Mouse (Mus musculus): ENCODE measurements around the gene Iqschfp. TPM values are rescaled to one million over a fixed set of nuclear protein-coding genes. Genes with fewer than 3 reads are reported as not detected.

Iqschfp gene
- total RNA-seq, 4 experiments from 2014 or later, result 5.7 to 17.5 (median 8.7) TPM

DNA sequence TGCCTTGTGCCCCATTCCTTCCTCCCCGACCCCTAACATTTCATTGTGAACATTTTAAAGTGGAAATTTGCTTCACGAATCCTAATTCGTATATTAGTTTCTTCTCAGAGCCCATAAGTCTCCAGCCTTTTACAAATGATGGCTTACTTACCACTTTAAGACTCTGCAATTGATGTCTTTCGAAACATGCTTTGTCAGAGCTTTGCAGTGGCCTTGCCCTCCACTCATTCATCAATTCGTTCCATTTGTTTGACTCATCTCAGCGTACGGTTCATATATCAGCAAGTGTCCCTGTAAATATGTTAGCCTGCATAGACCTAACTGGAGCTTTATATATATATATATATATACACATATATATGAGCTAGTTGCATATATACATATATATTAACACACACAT lies 675.5 kb downstream of the Iqschfp start:
- no peak for DNase-seq (ENCODE audit: low spot score in 2 of 2)

DNA sequence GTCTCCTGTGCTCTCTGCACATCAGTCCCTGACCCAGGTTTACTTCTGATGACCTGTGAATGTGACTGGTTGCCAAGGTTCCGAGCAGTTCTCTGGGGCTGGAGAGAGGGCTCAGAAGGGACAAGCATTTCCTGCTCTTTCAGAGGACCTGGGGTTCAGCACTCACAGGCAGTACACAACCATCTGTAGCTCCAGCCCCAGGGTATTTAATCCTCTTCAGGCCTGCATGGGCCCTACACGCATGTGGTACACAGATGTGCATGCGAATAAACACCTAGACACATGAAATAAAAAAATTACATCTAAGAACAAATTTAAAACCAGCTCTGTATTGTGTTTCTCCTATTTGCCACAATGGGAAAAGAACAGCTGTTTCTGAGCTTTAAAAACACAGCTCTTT lies 676.1 kb downstream of the Iqschfp start:
- no peak for DNase-seq (ENCODE audit: low spot score in 2 of 2)

DNA sequence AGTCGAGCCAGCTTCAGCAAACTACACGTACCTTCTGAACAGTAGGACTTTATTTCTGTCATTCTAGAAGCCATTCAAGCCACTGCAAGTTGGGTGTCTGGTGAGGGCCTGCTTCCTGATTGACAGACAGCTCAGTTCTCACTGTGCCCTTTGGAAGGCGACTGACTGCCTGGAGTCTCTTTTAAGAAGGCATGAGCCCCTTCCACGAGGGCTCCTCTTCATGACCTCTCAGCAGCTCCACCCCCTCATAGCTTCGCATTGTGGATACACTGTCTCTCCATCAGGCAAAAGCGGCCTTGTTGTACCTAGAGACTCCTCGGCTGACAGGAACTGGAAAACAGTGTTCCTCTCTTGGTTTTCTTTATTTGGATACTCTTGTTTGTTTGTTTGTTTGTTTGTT lies 676.7 kb downstream of the Iqschfp start:
- no peak for DNase-seq (ENCODE audit: low spot score in 2 of 2)

DNA sequence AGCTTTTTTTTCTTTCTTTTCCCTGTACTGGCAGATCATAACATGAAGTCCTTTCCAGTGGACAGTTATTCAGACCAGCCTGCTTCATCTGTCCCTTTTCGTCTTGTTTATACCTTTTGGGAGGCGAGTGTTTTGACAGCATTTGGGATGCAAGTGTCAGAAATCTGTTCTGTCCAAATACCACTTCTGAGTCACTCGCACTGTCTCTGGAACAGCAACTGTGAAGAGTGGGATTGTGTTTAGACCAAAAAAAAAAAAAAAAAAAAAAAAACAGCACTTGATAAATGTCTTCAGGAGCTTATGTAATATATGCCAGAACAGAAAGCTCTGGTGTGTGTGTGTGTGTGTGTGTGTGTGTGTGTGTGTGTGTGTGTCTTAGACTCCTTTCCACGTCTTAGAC lies 678.3 kb downstream of the Iqschfp start:
- no peak for DNase-seq (ENCODE audit: low spot score in 2 of 2)

DNA sequence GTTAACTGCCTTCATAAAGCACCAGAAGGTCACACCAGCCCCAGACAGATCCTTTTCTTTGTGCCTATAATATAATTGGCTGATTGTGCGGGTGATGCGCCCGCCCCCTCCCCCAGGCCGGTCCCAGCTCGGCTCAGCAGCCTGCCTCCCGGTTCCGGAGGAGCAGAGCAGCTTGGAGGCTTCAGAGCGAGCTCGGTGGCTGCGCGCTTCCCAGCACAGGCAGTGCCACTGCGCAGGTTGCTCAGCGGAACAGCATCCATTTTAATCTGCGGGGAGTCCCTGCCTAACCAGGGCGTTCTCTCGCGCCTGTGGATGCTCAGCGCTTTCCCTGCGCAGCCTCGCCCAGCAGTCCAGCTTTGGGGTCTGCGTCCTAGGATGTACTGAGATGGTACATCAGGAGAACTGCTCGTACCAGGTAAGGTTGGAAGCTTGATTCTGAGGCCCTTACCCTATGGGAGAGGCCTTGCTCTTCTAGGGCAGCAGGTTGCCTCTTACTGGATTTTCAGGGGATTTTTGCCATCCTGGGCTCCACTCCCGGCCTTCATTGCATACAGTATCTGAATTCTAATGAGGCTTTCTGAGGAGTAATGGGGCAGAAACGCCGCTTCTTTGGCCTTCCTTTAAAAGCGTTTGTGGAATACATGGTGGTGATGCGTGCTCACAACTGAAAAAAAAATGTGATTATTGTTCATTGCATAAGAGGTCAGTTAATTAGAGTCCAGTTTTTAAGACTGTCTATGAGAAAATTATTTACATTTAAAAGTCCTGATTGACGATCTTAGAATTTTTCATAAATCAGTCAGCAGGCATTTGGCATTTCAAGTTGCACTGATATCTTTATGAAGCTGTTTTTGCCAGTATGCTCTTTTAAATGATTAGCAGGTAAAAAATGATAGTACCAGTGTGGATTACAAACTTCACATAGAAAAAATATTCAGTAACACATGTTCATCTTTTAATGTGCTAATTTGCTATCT lies 680.5 kb downstream of the Iqschfp start:
- peak; percentile 75 to 88 for DNase-seq (ENCODE audit: low spot score in 2 of 2)

DNA sequence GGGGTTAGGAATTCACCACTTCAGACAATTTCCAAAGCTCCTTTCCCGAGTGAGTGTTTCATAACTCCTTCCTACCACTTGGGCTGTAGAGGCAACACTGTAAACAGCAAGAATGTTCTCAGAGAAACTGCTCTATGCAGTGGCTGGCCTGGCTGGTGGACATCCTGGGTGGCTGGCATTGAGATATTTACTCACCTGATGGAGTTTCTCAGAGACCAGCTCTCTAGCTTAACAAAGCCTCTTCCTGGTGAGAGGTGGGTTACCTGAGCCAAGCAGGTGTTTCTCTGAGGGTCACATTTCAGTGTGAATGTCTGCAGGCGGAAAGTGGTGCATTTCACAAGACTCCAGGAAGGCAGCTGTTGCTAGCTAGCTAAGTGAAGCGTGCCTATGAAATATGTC lies 681.2 kb downstream of the Iqschfp start:
- no peak for DNase-seq (ENCODE audit: low spot score in 2 of 2)

DNA sequence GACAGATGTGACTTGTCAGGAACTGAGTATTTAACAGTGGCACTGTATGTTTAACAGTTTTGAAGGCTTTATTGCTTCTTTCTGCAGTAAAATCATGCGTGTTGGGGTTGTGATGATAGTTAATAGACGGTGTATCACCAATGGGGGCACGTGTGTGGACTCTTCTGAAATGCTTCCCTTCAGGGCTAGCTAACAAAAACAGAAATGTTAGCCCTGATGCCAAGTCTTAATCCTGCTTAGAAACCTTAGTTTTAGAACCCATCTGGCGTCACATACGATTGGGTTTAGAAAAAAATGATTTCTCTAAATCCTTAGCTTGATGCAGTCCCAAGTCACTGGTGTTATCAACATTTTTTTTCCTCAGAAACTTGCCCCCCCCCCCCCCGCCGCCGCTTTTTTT lies 682.1 kb downstream of the Iqschfp start:
- no peak for DNase-seq (ENCODE audit: low spot score in 2 of 2)

DNA sequence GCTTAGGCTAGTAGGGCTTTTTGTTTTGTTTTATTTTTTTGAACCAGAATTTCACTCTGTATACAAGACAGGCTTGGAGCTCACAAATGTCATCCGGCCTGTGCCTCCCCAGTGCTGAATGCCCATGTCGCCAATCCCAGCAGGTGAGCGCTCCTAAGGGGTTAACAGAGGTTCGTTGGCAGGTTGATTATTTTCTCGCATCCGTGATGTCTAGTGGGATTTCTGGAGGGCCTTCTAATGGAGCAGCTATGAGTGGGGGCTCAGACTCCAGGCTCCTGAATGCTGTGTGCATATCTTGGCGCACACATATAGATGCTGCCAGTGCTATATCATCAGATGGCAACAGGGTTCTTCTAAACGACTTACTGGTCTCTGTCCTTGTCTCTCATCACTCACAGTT lies 682.5 kb downstream of the Iqschfp start:
- no peak for DNase-seq (ENCODE audit: low spot score in 2 of 2)

DNA sequence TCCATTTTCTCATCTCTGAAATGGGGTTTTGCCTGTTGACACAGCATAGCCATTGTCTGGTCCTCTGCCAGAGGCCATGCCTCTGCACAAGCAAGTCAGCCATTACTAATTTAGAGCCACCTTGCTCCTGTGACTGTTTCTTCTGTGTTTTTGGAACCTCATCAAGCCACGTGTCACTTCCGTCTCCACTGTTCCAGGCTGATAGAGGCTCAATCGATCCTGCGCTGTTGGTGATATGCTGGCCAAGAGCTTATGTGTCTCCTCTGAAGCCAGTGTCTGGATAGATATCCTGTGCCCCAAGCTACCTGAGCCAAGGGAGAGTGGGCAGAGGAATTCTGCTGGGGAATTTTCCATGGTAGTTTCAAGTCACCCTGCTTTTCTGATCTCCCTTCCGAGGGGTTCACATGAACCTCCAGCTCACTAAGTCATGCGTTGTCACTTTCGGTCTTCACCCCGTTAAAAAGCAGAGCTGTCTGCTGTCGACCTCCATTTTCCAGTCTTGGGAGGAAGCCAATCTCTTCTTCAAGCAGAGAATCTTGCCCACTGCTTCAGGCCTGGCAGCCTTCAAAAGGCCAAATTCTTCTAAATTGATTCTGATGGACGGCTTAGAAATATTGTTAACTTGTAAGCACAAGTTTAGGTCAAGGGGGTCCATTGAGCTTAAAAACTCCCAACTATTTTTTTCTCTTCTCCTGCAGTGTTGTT lies 683.8 kb downstream of the Iqschfp start:
- DNase-seq (ENCODE audit: low spot score in 2 of 2), result no peak

DNA sequence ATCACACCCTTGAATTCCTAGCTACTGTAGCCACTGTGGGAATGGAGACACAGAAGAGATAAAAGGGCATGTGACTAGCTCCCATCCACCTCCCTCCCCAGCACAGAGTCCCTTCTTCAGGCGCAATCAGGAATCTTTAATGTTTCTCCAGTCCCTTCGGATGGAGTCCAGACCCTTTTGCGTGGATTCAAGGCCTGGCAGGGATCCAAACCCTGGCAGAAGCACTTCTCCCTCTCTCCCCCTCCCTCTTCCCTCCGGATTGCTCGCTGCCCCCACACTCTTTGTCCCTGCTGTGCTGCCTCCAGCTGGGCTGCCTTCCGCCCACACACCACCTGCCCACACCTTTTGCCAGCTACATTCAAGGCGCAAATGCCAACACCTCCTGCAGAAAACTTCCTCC lies 684.4 kb downstream of the Iqschfp start:
- DNase-seq (ENCODE audit: low spot score in 2 of 2), result peak; percentile 73 to 94

DNA sequence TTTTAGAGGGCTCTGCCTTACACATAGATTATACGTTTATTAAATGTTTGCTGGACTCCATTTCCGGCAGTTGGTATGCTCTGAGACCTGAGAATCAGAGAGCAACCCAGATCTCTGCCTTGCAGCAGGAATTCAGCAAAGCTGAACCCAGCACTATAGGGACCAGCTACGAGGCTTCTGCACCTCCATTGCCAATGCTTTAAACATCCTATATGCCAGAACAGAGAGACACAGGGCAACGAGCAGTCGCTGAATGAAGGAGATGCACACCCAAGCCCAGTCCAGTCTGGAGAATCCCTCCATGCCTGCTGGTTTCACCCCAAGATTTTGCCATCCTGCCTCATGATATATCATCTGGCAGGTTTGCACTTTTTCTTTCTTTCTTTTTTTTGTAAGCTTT lies 684.9 kb downstream of the Iqschfp start:
- DNase-seq (ENCODE audit: low spot score in 2 of 2), result no peak

DNA sequence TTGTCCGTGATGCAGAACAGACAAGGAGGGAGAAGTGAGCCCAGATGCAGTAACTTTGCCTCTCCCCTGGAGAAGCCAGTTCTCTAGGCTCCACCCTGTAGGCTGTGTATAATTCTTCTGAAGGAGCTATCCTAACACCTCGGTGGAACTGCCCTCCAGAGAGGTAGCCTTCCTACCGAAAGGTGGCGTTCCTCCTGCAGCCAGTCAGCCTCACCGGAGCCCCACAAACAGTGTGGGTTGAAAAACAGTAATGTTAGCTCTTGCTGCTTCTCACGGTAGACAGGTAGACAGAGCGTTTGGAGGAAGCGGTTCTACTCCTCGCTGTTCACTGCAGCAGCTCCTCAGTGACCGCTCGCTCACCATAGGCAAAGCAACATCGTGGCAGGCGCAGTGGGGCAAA lies 689.6 kb downstream of the Iqschfp start:
- no peak for DNase-seq (ENCODE audit: low spot score in 2 of 2)

DNA sequence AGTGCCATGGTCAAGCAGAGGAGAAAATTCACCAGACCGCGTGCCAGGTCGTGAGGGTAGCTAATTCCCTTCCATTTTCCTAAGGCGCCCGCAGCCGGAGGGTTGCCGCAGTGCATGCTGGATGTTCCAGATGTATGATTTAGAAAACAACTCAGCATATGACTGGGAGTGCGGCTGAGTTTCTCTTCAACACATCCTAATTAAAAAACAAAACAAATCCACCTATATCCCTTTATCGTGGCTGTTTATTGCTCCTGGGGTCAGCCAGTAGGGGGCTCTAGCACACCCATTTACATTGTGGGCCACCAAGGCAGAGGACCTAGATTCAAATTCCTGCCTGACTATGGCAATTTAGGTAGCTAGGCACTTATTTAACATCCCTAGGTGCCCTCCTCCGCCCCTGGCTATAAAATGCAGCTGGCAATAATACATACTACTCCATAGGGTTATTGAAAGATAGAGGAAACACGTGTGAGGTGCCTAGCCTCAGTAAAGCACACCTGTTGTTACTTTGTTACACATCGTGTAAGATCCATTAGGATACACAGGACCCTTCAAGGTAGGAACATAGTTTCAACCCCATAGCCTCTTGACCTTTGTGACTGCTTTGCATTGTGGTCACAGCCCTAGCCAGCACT lies 690.2 kb downstream of the Iqschfp start:
- no peak for DNase-seq (ENCODE audit: low spot score in 2 of 2)

DNA sequence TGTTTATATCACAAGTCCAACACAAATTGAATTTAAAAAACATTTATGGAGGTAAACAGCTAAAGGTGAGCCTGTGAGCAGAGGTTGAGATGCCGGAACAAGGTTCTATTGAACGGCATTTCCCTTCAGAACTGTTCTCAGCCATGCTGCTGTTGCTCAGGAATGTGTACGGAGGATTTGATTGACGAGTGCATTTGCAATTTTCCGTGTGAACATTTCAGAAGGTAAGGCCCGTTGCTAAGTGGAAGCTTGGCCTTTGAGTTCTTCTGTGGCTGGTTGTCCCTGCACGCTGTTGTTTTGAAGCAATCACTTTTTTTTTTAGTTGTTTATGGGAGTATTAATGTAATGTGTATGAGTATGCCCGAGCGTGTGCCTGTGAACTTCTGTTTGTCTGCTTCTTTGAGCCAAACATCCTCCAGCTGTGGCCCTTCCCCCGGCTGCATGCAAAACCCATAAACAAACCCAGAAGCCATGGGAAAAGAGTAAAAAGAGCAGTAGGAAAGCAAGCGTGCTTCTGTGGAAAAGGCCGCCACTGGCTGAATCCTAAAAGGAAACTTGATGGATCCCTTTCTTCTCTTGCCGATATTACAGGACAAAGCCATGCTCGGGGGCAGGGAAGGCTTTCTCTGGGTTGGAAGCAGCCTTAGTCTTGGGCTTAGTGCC lies 691.1 kb downstream of the Iqschfp start:
- DNase-seq (ENCODE audit: low spot score in 2 of 2), result no peak

DNA sequence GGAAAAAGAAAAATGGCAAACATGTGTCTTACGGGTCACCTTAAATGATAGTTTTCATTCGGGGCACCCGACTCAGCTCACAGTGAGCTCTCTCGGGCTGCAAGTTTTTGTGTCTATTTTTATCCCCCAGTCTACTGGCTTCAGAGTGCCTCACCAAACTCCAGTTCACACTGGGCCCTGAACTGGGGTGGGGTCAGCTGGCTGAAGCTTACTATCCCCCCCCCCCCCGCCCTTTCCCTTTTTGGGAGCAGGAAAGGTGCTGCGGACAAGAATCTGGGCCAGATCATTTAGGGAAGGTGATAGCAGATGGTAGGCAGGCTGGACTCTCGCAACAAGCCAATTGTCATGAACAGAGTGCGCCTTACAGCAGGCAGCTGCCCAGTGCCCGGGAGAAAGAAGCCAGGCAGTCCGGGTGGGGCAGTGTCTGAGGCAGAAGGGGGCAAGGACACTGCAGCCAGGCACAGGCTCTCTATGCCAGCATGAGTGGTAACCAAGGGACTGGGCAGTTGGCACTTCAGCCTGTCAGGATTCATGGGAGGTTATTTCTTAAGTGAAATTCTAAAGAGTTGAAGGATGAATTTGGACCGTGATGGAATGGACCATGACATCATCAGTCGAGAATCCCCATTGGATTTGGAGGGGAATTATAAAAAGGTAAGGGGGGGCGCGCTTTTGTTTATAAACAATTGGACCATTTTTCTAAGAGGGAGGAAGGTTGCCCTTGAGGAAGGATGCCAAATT lies 691.9 kb downstream of the Iqschfp start:
- DNase-seq (ENCODE audit: low spot score in 2 of 2), result no peak

DNA sequence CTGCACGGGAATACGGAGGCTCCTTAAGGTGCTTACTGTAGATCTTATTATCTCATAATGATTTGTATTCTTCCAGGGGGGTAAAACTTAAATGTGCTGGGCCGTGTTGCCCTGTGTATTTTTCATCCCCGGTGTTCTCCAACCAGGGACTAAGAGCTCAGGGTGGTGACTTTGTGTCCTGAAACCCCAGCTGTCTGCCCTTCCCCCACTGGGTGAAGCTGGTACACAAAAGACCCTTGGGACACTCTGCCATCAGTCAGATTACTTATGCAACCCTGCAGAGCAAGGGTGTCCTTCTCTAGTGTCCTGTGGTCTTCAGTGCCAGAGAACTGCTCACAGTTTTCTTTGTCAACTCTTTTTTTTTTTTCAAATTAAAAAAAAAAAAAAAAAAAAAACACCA lies 693.2 kb downstream of the Iqschfp start:
- no peak for DNase-seq (ENCODE audit: low spot score in 2 of 2)

DNA sequence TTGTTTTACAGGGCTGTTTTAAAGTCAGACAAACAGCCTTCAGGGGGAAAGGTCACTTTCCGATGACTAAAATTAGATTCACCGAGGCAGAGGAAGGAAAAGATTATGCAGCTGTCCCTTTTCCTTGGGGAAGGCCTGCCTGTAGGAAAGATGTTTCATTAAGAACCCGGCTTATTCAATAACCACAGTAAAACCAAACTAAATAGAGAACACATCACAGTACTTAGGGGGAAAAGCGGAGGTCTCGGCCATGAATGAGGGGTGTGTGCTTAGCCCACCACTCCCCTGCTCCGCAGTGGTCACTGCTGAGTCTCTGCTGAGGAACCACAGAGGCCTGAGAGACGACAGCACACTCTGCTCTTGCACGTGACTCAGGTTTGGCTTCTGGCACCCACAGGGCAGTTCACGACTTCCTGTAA lies 694.6 kb downstream of the Iqschfp start:
- DNase-seq (ENCODE audit: low spot score in 2 of 2), result no peak

DNA sequence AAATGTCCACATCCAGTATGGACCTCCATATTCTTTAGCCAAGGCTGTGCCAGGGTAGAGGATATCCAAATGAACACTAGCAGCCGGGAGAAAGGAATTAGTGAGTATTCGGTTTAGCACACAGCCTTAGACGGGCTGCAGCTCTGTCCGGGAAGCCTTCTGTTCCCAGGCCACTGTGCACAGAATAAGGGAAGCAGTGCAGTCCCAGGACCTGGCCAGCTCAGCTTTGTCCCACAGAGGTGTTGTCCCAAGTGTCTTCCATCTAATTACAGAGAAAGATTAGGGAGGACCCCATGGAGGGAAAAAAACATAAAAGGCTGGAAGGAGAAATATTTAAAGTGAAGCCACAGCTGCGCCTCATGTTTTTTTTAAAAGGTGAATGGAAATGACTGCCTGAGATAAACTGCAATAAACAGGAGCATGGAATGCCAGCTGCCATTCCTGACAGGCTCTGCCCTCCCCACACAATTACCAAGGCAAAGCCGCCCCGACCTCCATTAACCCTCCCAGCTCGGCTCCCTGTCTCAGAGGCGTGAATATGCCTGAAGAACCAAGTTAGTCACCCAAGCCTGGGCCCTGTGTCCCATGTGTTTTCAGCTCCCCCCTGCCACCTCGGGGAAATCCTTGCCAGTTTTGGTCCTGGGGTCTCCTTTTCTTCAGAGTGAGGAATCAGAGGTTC lies 695.7 kb downstream of the Iqschfp start:
- DNase-seq (ENCODE audit: low spot score in 2 of 2), result no peak

DNA sequence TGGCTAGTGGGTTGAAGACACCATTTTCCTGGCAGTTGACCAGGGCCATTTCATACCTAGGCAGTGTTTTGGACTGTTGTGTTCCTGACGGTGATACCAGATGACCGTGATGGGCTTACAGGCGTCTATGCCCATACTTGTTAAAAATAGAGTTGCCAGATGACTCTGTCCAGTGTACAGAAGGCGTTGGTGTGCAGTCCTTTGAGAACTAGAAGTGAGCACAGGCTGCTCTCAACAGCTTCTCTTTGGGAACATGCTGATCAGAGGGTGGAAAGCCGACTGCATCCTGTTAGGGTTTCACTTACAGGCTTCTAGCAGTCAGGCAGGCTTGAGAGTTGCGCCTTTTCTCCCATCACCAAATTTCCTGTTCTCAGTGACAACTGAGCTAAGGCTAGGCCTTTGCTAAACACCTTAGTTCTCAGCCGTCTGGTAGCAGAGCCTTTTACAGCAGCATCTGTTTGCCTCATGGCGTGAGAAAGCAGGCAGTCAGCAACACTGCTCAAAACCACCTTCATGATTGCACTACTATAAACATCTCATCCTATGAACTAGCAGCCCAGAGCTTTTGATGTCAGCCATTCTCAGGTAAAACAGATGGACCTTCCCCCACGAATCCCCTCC lies 697.3 kb downstream of the Iqschfp start:
- no peak for DNase-seq (ENCODE audit: low spot score in 2 of 2)

DNA sequence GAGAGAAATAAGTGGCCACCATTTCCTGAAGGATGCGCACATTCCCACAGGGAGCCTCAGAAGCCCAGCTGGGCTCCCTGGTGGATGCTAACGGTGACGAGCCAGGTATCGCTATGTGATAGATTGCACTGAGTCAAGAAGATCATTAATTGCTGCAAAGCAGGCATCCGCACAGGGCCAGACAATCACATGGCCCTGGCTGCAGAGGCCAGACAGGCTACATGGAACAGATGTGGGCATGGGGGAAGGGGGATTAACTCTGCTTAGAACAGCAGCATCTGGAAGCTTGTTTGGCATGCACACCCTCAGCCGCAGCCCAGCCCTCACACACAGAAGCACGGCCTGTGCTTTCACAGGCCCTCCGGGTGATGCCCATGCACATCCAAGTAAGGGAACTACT lies 698.4 kb downstream of the Iqschfp start:
- DNase-seq (ENCODE audit: low spot score in 2 of 2), result no peak
